Comparison of ENCODE assay signal across 8 mouse cellular contexts in the genomic region with DNA sequence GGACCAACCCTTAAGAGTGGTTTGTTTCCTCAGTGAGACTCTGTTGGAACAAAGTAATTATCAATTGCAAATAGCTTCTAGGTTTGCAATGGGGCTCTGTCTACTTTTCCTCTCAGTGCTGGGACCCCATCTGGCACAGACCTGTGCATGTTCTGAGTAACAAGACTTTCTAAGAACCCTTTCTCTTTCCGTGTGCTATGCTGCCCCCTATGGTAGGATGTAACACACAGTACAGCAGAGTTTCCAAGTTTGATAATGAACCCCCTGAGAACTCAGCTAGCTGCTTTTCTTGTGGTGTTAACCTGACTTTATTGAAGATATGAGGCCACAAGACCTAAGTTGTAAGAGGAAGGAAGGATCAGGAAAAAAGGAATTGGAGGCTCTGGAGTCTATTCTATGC.
DNase-seq lines count a peak whose midpoint lies in the region; ATAC-seq and TF ChIP-seq lines count a peak whose summit lies in the region.
"Had no signal": no experiment of that assay in that cellular context is flagged by ENCODE, and none has a peak within 500 bp of the region (broad histone marks: within the 10 kb centered on the region; RNA-seq: fewer than 3 reads in every experiment).

No protein-coding gene starts in this region.

- ATAC-seq in limb, embryonic 11.5 days (ENCODE audit: insufficient number of reproducible peaks, low FRiP score, low TSS enrichment, low read depth): no peak

- H3K4me3 ChIP-seq in layer of hippocampus, adult 2 months: no peak overlapping the region
- no peak overlapping the region for H3K4me3 ChIP-seq in E14TG2a.4 (replicated peaks; ENCODE audit: low read length)
- no peak overlapping the region for H3K4me3 ChIP-seq in limb, embryonic 11.5 days (ENCODE audit: low read depth, low read length)
- H3K4me3 ChIP-seq: stomach, embryonic 15.5 days had no signal

- no peaks in the 10 kb centered on the region for H3K4me1 ChIP-seq in E14TG2a.4 (replicated peaks; ENCODE audit: low read depth, low read length)
- H3K4me1 ChIP-seq in limb, embryonic 11.5 days (ENCODE audit: control insufficient read depth, insufficient read depth, low read length): no peaks in the 10 kb centered on the region
- H3K4me1 ChIP-seq: stomach, embryonic 15.5 days had no signal

- no peak overlapping the region for H3K4me2 ChIP-seq in limb, embryonic 11.5 days (ENCODE audit: low read depth, severe bottlenecking)
- H3K4me2 ChIP-seq: stomach, embryonic 15.5 days had no signal

- TF ChIP-seq CTCF in layer of hippocampus, adult 2 months (conservative IDR thresholded peaks at IDR 0.05): peak; percentile 83
- peak; percentile 50 for TF ChIP-seq CTCF in E14TG2a.4 (conservative IDR thresholded peaks at IDR 0.05; ENCODE audit: low read length)

- H3K9me3 ChIP-seq in E14TG2a.4 (ENCODE audit: low read length): no peaks in the 10 kb centered on the region
- no peaks in the 10 kb centered on the region for H3K9me3 ChIP-seq in limb, embryonic 11.5 days (ENCODE audit: control insufficient read depth, low read length)
- H3K9me3 ChIP-seq: stomach, embryonic 15.5 days had no signal

- H3K9ac ChIP-seq in limb, embryonic 11.5 days (ENCODE audit: low read length): no peak overlapping the region
- H3K9ac ChIP-seq: stomach, embryonic 15.5 days had no signal

- H3K27me3 ChIP-seq in E14TG2a.4 (ENCODE audit: insufficient read depth, low read length): no peaks in the 10 kb centered on the region
- H3K27me3 ChIP-seq in limb, embryonic 11.5 days (ENCODE audit: control insufficient read depth, insufficient read depth, low read length): no peaks in the 10 kb centered on the region
- H3K27me3 ChIP-seq: stomach, embryonic 15.5 days had no signal

- WGBS in limb, embryonic 11.5 days: 27% methylated on average over 1 of the region's 1 CpGs

- H3K36me3 ChIP-seq in E14TG2a.4 (ENCODE audit: insufficient read depth, low read length): peaks cover 22% of the 10 kb centered on the region
- H3K36me3 ChIP-seq in limb, embryonic 11.5 days (ENCODE audit: control insufficient read depth, insufficient read depth, low read length): no peaks in the 10 kb centered on the region

- H3K27ac ChIP-seq in layer of hippocampus, adult 2 months: no peak overlapping the region
- H3K27ac ChIP-seq in limb, embryonic 11.5 days (replicated peaks; ENCODE audit: low read depth, low read length): no peak overlapping the region
- H3K27ac ChIP-seq: stomach, embryonic 15.5 days had no signal

- DNase-seq in layer of hippocampus, adult 2 months (ENCODE audit: low spot score in 2 of 2): peak in 1 of 2 experiments; percentile 23
- DNase-seq in layer of hippocampus, adult 8-10 months (ENCODE audit: low spot score in 2 of 2): no peak
- DNase-seq in adipocyte (ENCODE audit: low spot score): peak; percentile 34
- peak; percentile 47 for DNase-seq in limb, embryonic 11.5 days (ENCODE audit: low spot score)
- peak; percentile 10 for DNase-seq in yolk sac, embryonic 10.5 days (ENCODE audit: low spot score)
- DNase-seq in gastrocnemius, adult 8-10 months (ENCODE audit: low spot score in 2 of 2): no peak

Comparison
In these comparisons a context has a peak if more than half of its experiments do, and no peak if none do; other contexts are left out.
1. DNase-seq: peak in adipocyte (single experiment), limb, embryonic 11.5 days (single experiment) and yolk sac, embryonic 10.5 days (single experiment); none in layer of hippocampus, adult 8-10 months (0 of 2) and gastrocnemius, adult 8-10 months (0 of 2).